Mouse (Mus musculus) G1E (cell line): Measurements from ENCODE around the gene N4bp1. TPM values are rescaled to one million over a fixed set of nuclear protein-coding genes. Genes with fewer than 3 reads are reported as not detected.
A peak's percentile ranks its signal among the peaks of the same experiment; 100 is the strongest.

Source experiments
- ATAC-seq: 2 replicates; pipeline ENCODE4 v1.8.0; 2016; ENCODE audit warnings: mild to moderate bottlenecking; ENCODE audit not compliant: insufficient number of reproducible peaks, poor library complexity, low FRiP score, severe bottlenecking; ENCODE audit errors: extremely low read depth
- DNase-seq: peaks from one replicate; pipeline ENCODE4 v3.0.0; 2012; ENCODE audit warnings: low spot score
- H3K27me3 ChIP-seq: 2 replicates; pipeline ENCODE4 v1.6.1; 2012; ENCODE audit warnings: mild to moderate bottlenecking, low read length, inconsistent platforms; ENCODE audit not compliant: insufficient read depth
- H3K36me3 ChIP-seq: replicated peaks from 2 replicates; pipeline ENCODE3; 2012; ENCODE audit warnings: mild to moderate bottlenecking, inconsistent platforms
- H3K4me1 ChIP-seq: 2 replicates; pipeline ENCODE4 v1.6.1; 2012; ENCODE audit warnings: low read depth, low read length, inconsistent platforms, mixed read lengths; ENCODE audit not compliant: insufficient read depth
- H3K4me3 ChIP-seq: 2 replicates; pipeline ENCODE4 v1.5.1; 2012; ENCODE audit warnings: low read depth, mild to moderate bottlenecking, inconsistent platforms, low read length, moderate library complexity, mixed read lengths
- H3K9me3 ChIP-seq: replicated peaks from 2 replicates; pipeline ENCODE4 v1.6.1; 2012; ENCODE audit warnings: inconsistent platforms
- CTCF ChIP-seq: IDR thresholded peaks from 2 replicates; pipeline ENCODE4 v1.5.1; 2012; ENCODE audit warnings: low read depth, low read length, inconsistent platforms, mixed read lengths
- GATA1 ChIP-seq: IDR thresholded peaks from 2 replicates; pipeline ENCODE4 v1.6.1; 2012; ENCODE audit warnings: borderline replicate concordance, low read length, inconsistent platforms, mixed read lengths
- GATA2 ChIP-seq: IDR thresholded peaks from 2 replicates; pipeline ENCODE4 v1.6.1; 2012; ENCODE audit warnings: low read depth, low read length, inconsistent platforms, borderline replicate concordance
- POLR2AphosphoS5 ChIP-seq: IDR thresholded peaks from 2 replicates; pipeline ENCODE4 v1.6.1; 2012; ENCODE audit warnings: low read depth, low read length, inconsistent platforms; ENCODE audit not compliant: insufficient replicate concordance
- TAL1 ChIP-seq: conservative IDR thresholded peaks from 2 replicates; pipeline ENCODE4 v1.6.1; 2012; ENCODE audit warnings: low read depth, low read length, inconsistent platforms, mixed read lengths
- polyA plus RNA-seq: library from polyadenylated mRNA; stranded (reverse); fragments of >175 nt; gene quantifications from 2 replicates; pipeline ENCODE4 v1.2.3, GENCODE M21; 2012
- total RNA-seq, 2 experiments: library from RNA; stranded (forward) in 1 of 2; stranded (reverse) in 1 of 2; fragments of 200-1000 nt in 1 of 2; fragments of >200 nt in 1 of 2; fragmentation: Nextera tagmentation in 1 of 2; gene quantifications; 2 replicates each; pipeline ENCODE4 v1.2.3; 2014 to 2017

N4bp1 gene
- total and polyA plus RNA-seq, 3 experiments: 11.4 to 30.1 (median 17.2) TPM

GRCm38 (mm10) chr8:86834496-86835260, 50.4 kb downstream of the N4bp1 start:
- Histone ChIP-seq H3K9me3 (0 out of 2 replicates have a peak, but pooled peaks cover 2% of the 10 kb centered on the region), H3K4me3 (no peak overlapping the region), H3K27me3 (peaks cover 5% of the 10 kb centered on the region; the same call in 1 of the 2 replicates), H3K36me3 (peaks cover 10% of the 10 kb centered on the region), H3K4me1 (no peaks in the 10 kb centered on the region)
- no peak for ATAC-seq
- DNase-seq: no peak
- TF ChIP-seq CTCF (no peak), POLR2AphosphoS5 (no peak), GATA2 (no peak), GATA1 (no peak), TAL1 (no peak)

GRCm38 (mm10) chr8:86833937-86834336, 51.1 kb downstream of the N4bp1 start:
- DNase-seq (no peak), ATAC-seq (no peak)
- Histone ChIP-seq H3K4me1 (no peaks in the 10 kb centered on the region), H3K9me3 (0 out of 2 replicates have a peak, but pooled peaks cover 2% of the 10 kb centered on the region), H3K36me3 (peaks cover 3% of the 10 kb centered on the region), H3K27me3 (peaks cover 5% of the 10 kb centered on the region; the same call in 1 of the 2 replicates), H3K4me3 (no peak overlapping the region)
- no peak for TF ChIP-seq POLR2AphosphoS5
- no peak for TF ChIP-seq GATA2
- no peak for TF ChIP-seq TAL1
- TF ChIP-seq GATA1: no peak
- no peak for TF ChIP-seq CTCF

GRCm38 (mm10) chr8:86828925-86829324, 56.1 kb downstream of the N4bp1 start:
- no peaks in the 10 kb centered on the region for H3K36me3 ChIP-seq
- DNase-seq (no peak), ATAC-seq (no peak)
- 0 out of 2 replicates have a peak, but pooled peaks cover 2% of the 10 kb centered on the region for H3K9me3 ChIP-seq
- no peak overlapping the region for H3K4me3 ChIP-seq
- TF ChIP-seq POLR2AphosphoS5: no peak
- no peak for TF ChIP-seq GATA1
- TF ChIP-seq GATA2: no peak
- no peak for TF ChIP-seq CTCF
- no peak for TF ChIP-seq TAL1
- peaks cover 8% of the 10 kb centered on the region for H3K27me3 ChIP-seq
- H3K4me1 ChIP-seq: peaks cover 11% of the 10 kb centered on the region

- ATAC-seq (peak; percentile 22; the same call in 1 of the 2 replicates), DNase-seq (no peak)
- Histone ChIP-seq H3K4me1 (peaks cover 11% of the 10 kb centered on the region), H3K36me3 (no peaks in the 10 kb centered on the region), H3K4me3 (no peak overlapping the region), H3K9me3 (no peaks in the 10 kb centered on the region), H3K27me3 (peaks cover 3% of the 10 kb centered on the region)
- TF ChIP-seq CTCF (no peak), GATA1 (no peak), TAL1 (no peak), GATA2 (no peak), POLR2AphosphoS5 (no peak)
Measured at GRCm38 (mm10) chr8:86827199-86827598, 57.9 kb downstream of the N4bp1 start.

- no peak for DNase-seq
- peaks cover 3% of the 10 kb centered on the region for H3K27me3 ChIP-seq
- no peak overlapping the region for H3K4me3 ChIP-seq
- H3K9me3 ChIP-seq: no peaks in the 10 kb centered on the region
- ATAC-seq: no peak
- H3K36me3 ChIP-seq: no peaks in the 10 kb centered on the region
- peaks cover 11% of the 10 kb centered on the region for H3K4me1 ChIP-seq
- TF ChIP-seq TAL1 (no peak), GATA1 (no peak), CTCF (no peak), POLR2AphosphoS5 (no peak), GATA2 (no peak)
Measured at GRCm38 (mm10) chr8:86826538-86826937, 58.5 kb downstream of the N4bp1 start.

- no peaks in the 10 kb centered on the region for H3K36me3 ChIP-seq
- DNase-seq (no peak), ATAC-seq (no peak)
- H3K4me1 ChIP-seq: peaks cover 11% of the 10 kb centered on the region
- no peaks in the 10 kb centered on the region for H3K9me3 ChIP-seq
- TF ChIP-seq CTCF: no peak
- TF ChIP-seq GATA1: no peak
- no peak for TF ChIP-seq TAL1
- no peak for TF ChIP-seq GATA2
- no peak for TF ChIP-seq POLR2AphosphoS5
- no peak overlapping the region for H3K4me3 ChIP-seq
- H3K27me3 ChIP-seq: peaks cover 3% of the 10 kb centered on the region
Measured at GRCm38 (mm10) chr8:86825674-86826448, 59.2 kb downstream of the N4bp1 start.
